Comparison of ENCODE assay signal across 15 mouse cellular contexts in the genomic region with DNA sequence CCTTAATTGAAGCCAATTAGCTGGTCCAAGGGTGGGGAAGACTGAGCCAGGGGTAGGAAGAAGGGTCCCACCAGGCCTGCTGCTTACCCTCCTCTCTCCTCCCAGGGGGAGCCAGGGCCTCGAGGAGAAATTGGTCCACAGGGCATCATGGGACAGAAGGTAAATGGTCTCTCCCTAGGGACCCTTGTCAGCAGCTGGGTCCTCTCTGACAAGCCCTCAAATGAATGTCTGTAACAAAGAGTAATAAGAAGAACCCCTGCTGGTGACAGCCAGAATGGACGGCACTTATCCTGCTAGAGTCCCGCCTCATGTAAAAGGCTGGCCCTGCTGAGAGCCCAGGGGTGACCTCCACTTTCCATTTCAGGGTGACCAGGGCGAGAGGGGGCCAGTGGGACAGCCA. TPM values are rescaled to one million over a fixed set of nuclear protein-coding genes. Genes with fewer than 3 reads are reported as not detected.
DNase-seq lines count a peak whose midpoint lies in the region; ATAC-seq and TF ChIP-seq lines count a peak whose summit lies in the region.
"Had no signal": no experiment of that assay in that cellular context is flagged by ENCODE, and none has a peak within 500 bp of the region (broad histone marks: within the 10 kb centered on the region; RNA-seq: fewer than 3 reads in every experiment).

No protein-coding gene starts in this region.

- H3K4me1 ChIP-seq in cerebellum, adult 2 months (ENCODE audit: control insufficient read depth, insufficient read depth, low read length): peaks cover 2% of the 10 kb centered on the region; the same call in 1 of the 2 replicates
- H3K4me1 ChIP-seq in kidney, embryonic 15.5 days: peaks cover 11% of the 10 kb centered on the region; the same call in 1 of the 2 replicates
- peaks cover 0 to 6% of the 10 kb centered on the region in 2 experiments; a peak in 1 of 4 replicates for H3K4me1 ChIP-seq in CH12.LX (ENCODE audit: control insufficient read depth in 1 of 2, insufficient read depth in 2 of 2)
- peaks cover 12% of the 10 kb centered on the region; the same call in 1 of the 2 replicates for H3K4me1 ChIP-seq in limb, embryonic 15.5 days

- no peak for TF ChIP-seq CTCF in cerebellum, adult 2 months (IDR thresholded peaks at IDR 0.05; ENCODE audit: borderline replicate concordance, insufficient read depth, low read depth, low read length)
- TF ChIP-seq CTCF in CH12.LX (conservative IDR thresholded peaks at IDR 0.05 in 1 of 2, IDR thresholded peaks at IDR 0.05 in 1 of 2; ENCODE audit: low read depth in 2 of 2, low read length in 2 of 2): peak in 1 of 2 experiments; percentile 2; a peak in 1 of 4 replicates

- no peak for TF ChIP-seq POLR2A in cerebellum, adult 2 months (IDR thresholded peaks at IDR 0.05; ENCODE audit: borderline replicate concordance, insufficient read depth, low read length)
- TF ChIP-seq POLR2A in CH12.LX (IDR thresholded peaks at IDR 0.05; ENCODE audit: low read depth, low read length): no peak

- no peak overlapping the region for H3K4me3 ChIP-seq in cerebellum, adult 2 months (replicated peaks; ENCODE audit: insufficient read depth, low read depth, low read length)
- no peak overlapping the region for H3K4me3 ChIP-seq in kidney, embryonic 15.5 days (replicated peaks)
- no peak overlapping the region for H3K4me3 ChIP-seq in CH12.LX (replicated peaks in 1 of 3; ENCODE audit: low read depth in 2 of 3, low read length in 2 of 3, poor library complexity in 1 of 3)
- H3K4me3 ChIP-seq in limb, embryonic 15.5 days: no peak overlapping the region

- in situ Hi-C loops in CH12.LX (cut with MboI; ENCODE audit: low pct_ligation_motif_present, low pct_unique_long_range_greater_than_20kb, low sequenced_read_pairs): no loop called here

- H3K4me2 ChIP-seq in kidney, embryonic 15.5 days: no peak overlapping the region
- no peak overlapping the region for H3K4me2 ChIP-seq in CH12.LX (ENCODE audit: insufficient read depth, low read depth, poor library complexity, severe bottlenecking)
- H3K4me2 ChIP-seq in limb, embryonic 15.5 days: no peak overlapping the region

- no peaks in the 10 kb centered on the region for H3K79me2 ChIP-seq in CH12.LX (replicated peaks; ENCODE audit: control insufficient read depth, extremely low read depth, insufficient read depth, poor library complexity, severe bottlenecking)

- no peaks in the 10 kb centered on the region for H3K27me3 ChIP-seq in cerebellum, adult 2 months (ENCODE audit: control insufficient read depth, insufficient read depth, low read length)
- peaks cover 24% of the 10 kb centered on the region for H3K27me3 ChIP-seq in kidney, embryonic 15.5 days
- H3K27me3 ChIP-seq in CH12.LX (replicated peaks): peaks cover 7% of the 10 kb centered on the region
- H3K27me3 ChIP-seq in limb, embryonic 15.5 days: peaks cover 15% of the 10 kb centered on the region

- dilution Hi-C loops in CH12.LX (cut with MboI; ENCODE audit: extremely low pct_ligation_motif_present, extremely low pct_unique_long_range_greater_than_20kb, low sequenced_read_pairs): no loop called here

- TF ChIP-seq RAD21 in CH12.LX (IDR thresholded peaks at IDR 0.05; ENCODE audit: low read depth, low read length): no peak

- 67% methylated on average over 4 of the region's 4 CpGs for WGBS in cerebellum, adult 2 months
- 33% methylated on average over 4 of the region's 4 CpGs for WGBS in kidney, embryonic 15.5 days
- WGBS in limb, embryonic 15.5 days: 35% methylated on average over 4 of the region's 4 CpGs

- no peak overlapping the region for H3K9ac ChIP-seq in kidney, embryonic 15.5 days
- no peak overlapping the region for H3K9ac ChIP-seq in CH12.LX (ENCODE audit: insufficient read depth, low read depth)
- no peak overlapping the region for H3K9ac ChIP-seq in limb, embryonic 15.5 days

- ATAC-seq in kidney, embryonic 15.5 days (replicated peaks; ENCODE audit: low FRiP score): 0 out of 2 replicates have a peak, but pooled peaks have one; percentile 29
- no peak for ATAC-seq in limb, embryonic 15.5 days (ENCODE audit: insufficient number of reproducible peaks, low FRiP score, low TSS enrichment, low read depth)
- ATAC-seq in activated CD4-positive, CD25-positive, alpha-beta regulatory T cell, adult 4 months: no peak
- no peak for ATAC-seq in granulocyte monocyte progenitor cell, adult 5-6 weeks (replicated peaks; ENCODE audit: poor library complexity, severe bottlenecking)

- H3K36me3 ChIP-seq in kidney, embryonic 15.5 days: no peaks in the 10 kb centered on the region
- peaks cover 0 to 4% of the 10 kb centered on the region in 2 experiments for H3K36me3 ChIP-seq in CH12.LX (replicated peaks in 1 of 2; ENCODE audit: control insufficient read depth in 1 of 2, insufficient read depth in 1 of 2, low read length in 1 of 2)
- peaks cover 12% of the 10 kb centered on the region; the same call in 1 of the 2 replicates for H3K36me3 ChIP-seq in limb, embryonic 15.5 days

- no peaks in the 10 kb centered on the region for H3K9me3 ChIP-seq in kidney, embryonic 15.5 days (replicated peaks)
- H3K9me3 ChIP-seq in CH12.LX (replicated peaks; ENCODE audit: low read length): no peaks in the 10 kb centered on the region
- no peaks in the 10 kb centered on the region for H3K9me3 ChIP-seq in limb, embryonic 15.5 days

- TF ChIP-seq EP300 in CH12.LX (IDR thresholded peaks at IDR 0.05; ENCODE audit: low read length): no peak

- DNase-seq in cerebellum, adult 2 months: no peak
- no peak for DNase-seq in cerebellum, adult 18-20 months
- no peak for DNase-seq in kidney, postnatal 10 days
- peak; percentile 16 for DNase-seq in CH12.LX (ENCODE audit: extremely low read depth)
- DNase-seq: adrenal gland, adult 8-10 months; lung, postnatal 4 days; spleen, adult 18-20 months; thymus, adult 18-20 months had no signal

- peak overlapping the region; percentile 15; the same call in 1 of the 2 replicates for H3K27ac ChIP-seq in cerebellum, adult 2 months (ENCODE audit: insufficient read depth, low read length)
- H3K27ac ChIP-seq in kidney, embryonic 15.5 days: no peak overlapping the region
- no peak overlapping the region for H3K27ac ChIP-seq in CH12.LX (ENCODE audit: insufficient read depth, low read depth)
- peak overlapping the region; percentile 38; the same call in 1 of the 2 replicates for H3K27ac ChIP-seq in limb, embryonic 15.5 days

TF ChIP-seq in CH12.LX, 34 proteins besides CTCF, POLR2A, EP300 and RAD21 (continues in another document):
- TF ChIP-seq ZMIZ1 (IDR thresholded peaks at IDR 0.05; ENCODE audit: low read depth, low read length) (no peak), MAZ (IDR thresholded peaks at IDR 0.05; ENCODE audit: low read depth, low read length) (no peak), MXI1 (IDR thresholded peaks at IDR 0.05; ENCODE audit: low read depth, low read length) (no peak), SIN3A (IDR thresholded peaks at IDR 0.05; ENCODE audit: low read length) (no peak), E2F4 (IDR thresholded peaks at IDR 0.05; ENCODE audit: insufficient replicate concordance, low read depth, low read length) (no peak), ZKSCAN1 (IDR thresholded peaks at IDR 0.05; ENCODE audit: borderline replicate concordance, low read depth, low read length) (no peak)

RNA-seq across cellular contexts. Expression of gene Col9a2, which starts 12.7 kb away (rescaled TPM):
- 10.0 and 11.1 TPM in 2 replicates for polyA plus RNA-seq in cerebellum, adult 2 months (2012; rRNA removed)
- 3.9 and 6.0 TPM in 2 replicates for polyA plus RNA-seq in kidney, embryonic 15.5 days (2015; fragmentation: Nextera tagmentation; extraction: Ambion mirVana)
- total RNA-seq in CH12.LX (2012; rRNA removed) (not detected in 2 replicates), CH12.LX (2014; rRNA removed) (not detected in 2 replicates)
- not detected in 2 replicates for polyA plus RNA-seq in CH12.LX (2012; ENCODE audit: insufficient read length, low read depth)
- polyA plus RNA-seq in limb, embryonic 15.5 days (2015; fragmentation: Nextera tagmentation; extraction: Ambion mirVana): 110 and 122 TPM in 2 replicates
- polyA plus RNA-seq in activated CD4-positive, CD25-positive, alpha-beta regulatory T cell, adult 4 months (2017; shearing (Covaris generic)): not detected
- total RNA-seq in granulocyte monocyte progenitor cell, adult 5-6 weeks (2014; fragmentation: Nextera tagmentation): not detected in 2 replicates
- not detected in 2 replicates for total RNA-seq in granulocyte monocyte progenitor cell, adult 5-6 weeks (2017)

RNA-seq across cellular contexts. Expression of gene Smap2, which starts 34.8 kb away (rescaled TPM):
- polyA plus RNA-seq in cerebellum, adult 2 months (2012; rRNA removed): 82.0 and 90.6 TPM in 2 replicates
- 14.4 and 15.4 TPM in 2 replicates for polyA plus RNA-seq in kidney, embryonic 15.5 days (2015; fragmentation: Nextera tagmentation; extraction: Ambion mirVana)
- 27.4 and 29.1 TPM in 2 replicates for total RNA-seq in CH12.LX (2012; rRNA removed)
- 20.0 and 20.1 TPM in 2 replicates for total RNA-seq in CH12.LX (2014; rRNA removed)
- polyA plus RNA-seq in CH12.LX (2012; ENCODE audit: insufficient read length, low read depth): 110 and 111 TPM in 2 replicates
- 11.6 and 13.2 TPM in 2 replicates for polyA plus RNA-seq in limb, embryonic 15.5 days (2015; fragmentation: Nextera tagmentation; extraction: Ambion mirVana)
- 10 to 100 TPM; 32.5 to 39.1 TPM for polyA plus RNA-seq in activated CD4-positive, CD25-positive, alpha-beta regulatory T cell, adult 4 months (2017; shearing (Covaris generic))
- total RNA-seq in granulocyte monocyte progenitor cell, adult 5-6 weeks (2014; fragmentation: Nextera tagmentation): 44.9 and 53.4 TPM in 2 replicates
- total RNA-seq in granulocyte monocyte progenitor cell, adult 5-6 weeks (2017): 16.4 and 18.2 TPM in 2 replicates

RNA-seq across cellular contexts. Expression of gene Zmpste24, which starts 46.2 kb away (rescaled TPM):
- polyA plus RNA-seq in cerebellum, adult 2 months (2012; rRNA removed): 24.5 and 25.3 TPM in 2 replicates
- 37.8 and 38.1 TPM in 2 replicates for polyA plus RNA-seq in kidney, embryonic 15.5 days (2015; fragmentation: Nextera tagmentation; extraction: Ambion mirVana)
- total RNA-seq in CH12.LX (2012; rRNA removed) (22.3 and 30.4 TPM in 2 replicates), CH12.LX (2014; rRNA removed) (55.7 and 58.1 TPM in 2 replicates)
- polyA plus RNA-seq in CH12.LX (2012; ENCODE audit: insufficient read length, low read depth): 52.8 and 59.1 TPM in 2 replicates
- polyA plus RNA-seq in limb, embryonic 15.5 days (2015; fragmentation: Nextera tagmentation; extraction: Ambion mirVana): 27.9 and 30.7 TPM in 2 replicates
- polyA plus RNA-seq in activated CD4-positive, CD25-positive, alpha-beta regulatory T cell, adult 4 months (2017; shearing (Covaris generic)): 10 to 100 TPM; 45.4 to 46.3 TPM
- total RNA-seq in granulocyte monocyte progenitor cell, adult 5-6 weeks (2014; fragmentation: Nextera tagmentation): 45.8 and 60.4 TPM in 2 replicates
- 61.7 and 81.3 TPM in 2 replicates for total RNA-seq in granulocyte monocyte progenitor cell, adult 5-6 weeks (2017)

RNA-seq across cellular contexts. Expression of gene Tmco2, which starts 57.2 kb away (rescaled TPM):
- polyA plus RNA-seq in cerebellum, adult 2 months (2012; rRNA removed): 0.16 TPM in 2 replicates
- polyA plus RNA-seq in kidney, embryonic 15.5 days (2015; fragmentation: Nextera tagmentation; extraction: Ambion mirVana): not detected in 2 replicates
- total RNA-seq in CH12.LX (2012; rRNA removed) (not detected in 2 replicates), CH12.LX (2014; rRNA removed) (not detected in 2 replicates)
- not detected in 2 replicates for polyA plus RNA-seq in CH12.LX (2012; ENCODE audit: insufficient read length, low read depth)
- not detected in 2 replicates for polyA plus RNA-seq in limb, embryonic 15.5 days (2015; fragmentation: Nextera tagmentation; extraction: Ambion mirVana)
- polyA plus RNA-seq in activated CD4-positive, CD25-positive, alpha-beta regulatory T cell, adult 4 months (2017; shearing (Covaris generic)): not detected
- total RNA-seq in granulocyte monocyte progenitor cell, adult 5-6 weeks (2014; fragmentation: Nextera tagmentation): not detected in 2 replicates
- total RNA-seq in granulocyte monocyte progenitor cell, adult 5-6 weeks (2017): not detected in 2 replicates
- total RNA-seq: adrenal gland, adult 8-10 months; gastrocnemius, adult 8-10 months had no signal
- polyA plus RNA-seq: large intestine, adult 2 months; limb, embryonic 11.5 days had no signal

Comparison
In these comparisons a context has a peak if more than half of its experiments do, and no peak if none do; other contexts are left out.
1. H3K27ac ChIP-seq: peak in cerebellum, adult 2 months (single experiment) and limb, embryonic 15.5 days (single experiment); none in kidney, embryonic 15.5 days (single experiment) and CH12.LX (single experiment).